Mouse (Mus musculus) forebrain, embryonic 15.5 days (tissue): Measurements from ENCODE around the gene Olfr961. TPM values are rescaled to one million over a fixed set of nuclear protein-coding genes. Genes with fewer than 3 reads are reported as not detected.

Experiments
- ATAC-seq: fragments of 200-750 bp; cut with Nextera tagmentation; replicated peaks from 2 replicates; pipeline ENCODE4 v1.8.0; 2017; ENCODE audit warnings: mild to moderate bottlenecking, moderate TSS enrichment, moderate library complexity
- H3K27ac ChIP-seq: fragments of 300-500 bp; sonication (generic); replicated peaks from 2 replicates; pipeline ENCODE4 v1.5.1; 2015; ENCODE audit warnings: mild to moderate bottlenecking, inconsistent platforms
- H3K27me3 ChIP-seq: fragments of 300-500 bp; sonication (generic); 2 replicates; pipeline ENCODE4 v1.6.1; 2015; ENCODE audit warnings: inconsistent platforms
- H3K36me3 ChIP-seq: fragments of 300-500 bp; sonication (generic); 2 replicates; pipeline ENCODE4 v1.6.1; 2015; ENCODE audit warnings: mild to moderate bottlenecking, inconsistent platforms
- H3K4me1 ChIP-seq: fragments of 300-500 bp; sonication (generic); 2 replicates; pipeline ENCODE4 v1.6.1; 2015; ENCODE audit warnings: inconsistent platforms
- H3K4me2 ChIP-seq: fragments of 300-500 bp; sonication (generic); replicated peaks from 2 replicates; pipeline ENCODE4 v1.6.1; 2015; ENCODE audit warnings: mild to moderate bottlenecking, inconsistent platforms
- H3K4me3 ChIP-seq: fragments of 300-500 bp; sonication (generic); 2 replicates; pipeline ENCODE4 v1.5.1; 2015; ENCODE audit warnings: mild to moderate bottlenecking, inconsistent platforms
- H3K9ac ChIP-seq: fragments of 300-500 bp; sonication (generic); replicated peaks from 2 replicates; pipeline ENCODE4 v1.6.1; 2015; ENCODE audit warnings: mild to moderate bottlenecking, inconsistent platforms
- H3K9me3 ChIP-seq: fragments of 300-500 bp; sonication (generic); 2 replicates; pipeline ENCODE4 v1.6.1; 2016; ENCODE audit warnings: inconsistent platforms
- WGBS: fragments of 180-500 bp; shearing (Covaris S2); methylation state at CpG from one replicate; pipeline ENCODE4 v1.1.7; 2015; ENCODE audit warnings: mixed read lengths; 5-methylcytosine and 5-hydroxymethylcytosine counted together
- polyA plus RNA-seq: library from polyadenylated mRNA; unstranded; fragments of >200 nt; fragmentation: Nextera tagmentation; extraction: Ambion mirVana; gene quantifications from 2 replicates; pipeline ENCODE4 v1.2.1, GENCODE M21; 2015

Gene Olfr961
- not detected in 2 replicates for polyA plus RNA-seq

DNA sequence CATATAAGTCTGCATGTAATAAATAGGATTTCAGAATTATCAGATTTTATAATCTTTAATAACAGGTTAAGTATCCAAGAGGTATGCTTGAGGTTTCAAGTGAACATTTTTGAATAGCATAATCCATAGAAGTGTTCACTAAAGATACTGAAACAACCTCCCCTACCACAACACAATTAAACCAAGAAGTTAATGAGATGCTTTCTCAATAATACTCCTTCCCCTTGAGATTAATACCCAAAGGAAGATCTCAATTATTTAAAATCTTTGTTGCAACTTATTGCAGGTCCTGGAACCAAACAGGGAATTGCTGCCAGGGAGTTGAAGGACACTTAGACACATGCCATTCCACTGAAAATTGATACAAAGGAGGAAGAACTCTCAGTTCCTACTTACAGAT, at the start of gene Olfr961:
Gene Olfr961, plus strand, starts transcription at position 301 of the 400 bp plus-strand sequence.
- H3K4me3 ChIP-seq: no peak within 1 kb of the TSS
- no peaks in the 10 kb centered on the region for H3K27me3 ChIP-seq
- H3K4me2 ChIP-seq: no peak within 1 kb of the TSS
- no peaks in the 10 kb centered on the region for H3K9me3 ChIP-seq
- no peaks in the 10 kb centered on the region for H3K4me1 ChIP-seq
- no peak for ATAC-seq
- no peaks in the 10 kb centered on the region for H3K36me3 ChIP-seq
- no peak within 1 kb of the TSS for H3K9ac ChIP-seq
- no peak within 1 kb of the TSS for H3K27ac ChIP-seq

- 0% methylated on average over 19 of the region's 19 CpGs for WGBS
- no peaks in the 10 kb centered on the region for H3K36me3 ChIP-seq
- H3K27me3 ChIP-seq: 0 out of 2 replicates have a peak, but pooled peaks cover 2% of the 10 kb centered on the region
- H3K9ac ChIP-seq: peak overlapping the region; percentile 29
- H3K4me1 ChIP-seq: peaks cover 24% of the 10 kb centered on the region
- H3K27ac ChIP-seq: peak overlapping the region; percentile 42
- ATAC-seq: peak; percentile 97
- no peaks in the 10 kb centered on the region for H3K9me3 ChIP-seq
- H3K4me3 ChIP-seq: peak overlapping the region; percentile 35
- H3K4me2 ChIP-seq: peak overlapping the region; percentile 65
These were observed 42.2 kb upstream of the Olfr961 start for GRCm38 (mm10) chr9:39602536-39603332.

DNA sequence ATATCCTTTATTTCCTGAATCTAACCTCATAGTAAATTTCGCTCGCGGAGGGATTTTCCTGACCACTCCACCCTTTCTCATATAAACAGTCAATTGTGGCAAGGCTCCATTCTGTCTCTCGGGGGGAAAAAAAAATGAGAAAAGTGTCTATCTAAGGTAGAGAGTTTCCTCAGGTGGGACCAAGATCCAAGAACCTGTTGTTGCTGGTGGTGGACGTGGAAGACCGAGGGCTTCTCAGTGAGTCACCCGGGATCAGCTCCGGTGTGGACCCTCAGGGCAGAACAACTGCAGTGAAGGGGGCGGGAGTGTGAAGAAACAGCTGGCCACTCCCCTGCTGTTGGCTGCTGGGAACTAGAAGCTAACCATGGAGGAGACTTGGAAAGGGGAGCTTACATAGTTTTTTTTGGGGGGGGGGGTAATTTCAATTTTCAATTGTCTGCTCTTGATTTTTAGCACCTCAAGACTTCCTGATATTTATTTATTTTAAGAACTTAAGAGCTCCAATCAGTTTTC, 41.5 kb upstream of the Olfr961 start:
- Histone ChIP-seq H3K9ac (peak overlapping the region; percentile 29), H3K36me3 (no peaks in the 10 kb centered on the region), H3K9me3 (no peaks in the 10 kb centered on the region), H3K27ac (peak overlapping the region; percentile 42), H3K4me2 (peak overlapping the region; percentile 65), H3K27me3 (0 out of 2 replicates have a peak, but pooled peaks cover 2% of the 10 kb centered on the region), H3K4me3 (peak overlapping the region; percentile 35), H3K4me1 (peaks cover 24% of the 10 kb centered on the region)
- under 1% methylated on average over 9 of the region's 9 CpGs for WGBS
- ATAC-seq: peak; percentile 41

GRCm38 (mm10) chr9:39603999-39604453, 40.9 kb upstream of the Olfr961 start, which contains the start of gene AW551984:
AW551984 (minus strand) TSS chr9:39604403.
- under 1% methylated on average over 8 of the region's 8 CpGs for WGBS
- H3K4me3 ChIP-seq: peak within 1 kb of the TSS; percentile 35
- peak; percentile 41; the same call in 1 of the 2 replicates for ATAC-seq
- no peaks in the 10 kb centered on the region for H3K9me3 ChIP-seq
- peak within 1 kb of the TSS; percentile 65 for H3K4me2 ChIP-seq
- H3K9ac ChIP-seq: peak within 1 kb of the TSS; percentile 36
- H3K36me3 ChIP-seq: no peaks in the 10 kb centered on the region
- peaks cover 24% of the 10 kb centered on the region for H3K4me1 ChIP-seq
- 0 out of 2 replicates have a peak, but pooled peaks cover 2% of the 10 kb centered on the region for H3K27me3 ChIP-seq
- peak within 1 kb of the TSS; percentile 42 for H3K27ac ChIP-seq

DNA sequence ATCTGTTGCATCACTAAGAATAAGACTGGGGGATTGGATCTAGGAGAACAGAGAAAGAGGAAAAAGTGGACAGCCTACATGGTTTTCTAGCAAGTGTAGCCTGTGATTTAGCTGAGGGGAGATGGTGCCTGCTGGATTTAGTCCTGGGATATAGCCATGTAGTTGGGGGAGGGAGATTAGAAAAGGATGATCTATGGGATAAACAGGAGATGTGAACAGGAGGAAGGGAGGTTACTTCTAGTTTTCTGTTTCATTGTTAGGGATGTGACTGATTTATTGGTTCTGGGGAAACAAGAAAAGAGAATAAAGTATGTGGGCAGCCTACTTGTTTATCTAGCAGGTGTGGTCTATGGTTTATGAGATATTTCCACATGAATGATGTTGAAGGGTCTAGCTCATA, 36.4 kb upstream of the Olfr961 start:
- Histone ChIP-seq H3K4me2 (no peak overlapping the region), H3K4me3 (no peak overlapping the region), H3K9me3 (no peaks in the 10 kb centered on the region), H3K9ac (no peak overlapping the region), H3K36me3 (no peaks in the 10 kb centered on the region), H3K27me3 (0 out of 2 replicates have a peak, but pooled peaks cover 2% of the 10 kb centered on the region), H3K27ac (no peak overlapping the region), H3K4me1 (peaks cover 11% of the 10 kb centered on the region)
- no peak for ATAC-seq

DNA sequence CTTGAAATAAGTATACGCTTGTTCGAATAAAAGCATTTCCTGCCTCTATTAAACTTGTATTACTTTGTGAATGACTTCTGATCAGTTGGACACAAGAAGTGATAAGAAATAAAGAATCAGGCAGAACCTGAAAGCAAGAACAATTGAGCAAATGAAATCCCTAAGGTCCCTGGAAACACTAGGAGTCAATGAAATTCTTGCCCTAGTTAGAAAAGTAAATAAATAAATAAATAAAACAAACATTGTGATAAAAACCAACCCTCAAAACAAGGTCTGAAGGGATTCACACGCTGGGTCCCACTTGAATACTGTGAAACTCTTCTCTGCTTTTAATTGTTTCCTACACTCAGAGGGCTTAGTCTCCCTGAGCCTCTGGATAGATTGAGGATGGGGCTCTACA, 34.5 kb upstream of the Olfr961 start, which contains the start of gene Olfr148:
Gene Olfr148, plus strand, starts transcription at position 301 of the 400 bp plus-strand sequence.
- Histone ChIP-seq H3K36me3 (no peaks in the 10 kb centered on the region), H3K27ac (no peak within 1 kb of the TSS), H3K4me2 (no peak within 1 kb of the TSS), H3K27me3 (no peaks in the 10 kb centered on the region), H3K9me3 (no peaks in the 10 kb centered on the region), H3K4me3 (no peak within 1 kb of the TSS), H3K4me1 (no peaks in the 10 kb centered on the region), H3K9ac (no peak within 1 kb of the TSS)
- no peak for ATAC-seq
- 74% methylated on average over 3 of the region's 3 CpGs for WGBS

DNA sequence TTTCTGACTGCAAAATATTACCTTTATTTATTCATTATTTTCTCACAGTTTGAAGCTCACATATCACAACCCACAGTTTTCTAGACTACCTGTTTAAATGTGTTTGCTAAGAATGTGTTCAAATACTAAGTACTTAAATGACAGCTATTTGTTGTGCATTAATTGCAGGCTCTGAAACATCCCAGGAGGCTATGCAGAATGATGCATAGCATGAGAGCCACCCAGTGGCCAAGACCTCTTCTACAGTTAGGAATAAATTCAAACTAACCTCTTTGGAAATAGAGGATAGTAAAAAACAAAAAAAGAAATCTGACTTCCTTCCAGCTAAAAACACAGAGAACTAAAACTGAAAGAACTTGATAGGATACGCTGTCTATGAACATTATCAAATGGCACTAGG, 32.9 kb upstream of the Olfr961 start:
- no peak overlapping the region for H3K4me2 ChIP-seq
- no peaks in the 10 kb centered on the region for H3K27me3 ChIP-seq
- no peaks in the 10 kb centered on the region for H3K9me3 ChIP-seq
- no peaks in the 10 kb centered on the region for H3K4me1 ChIP-seq
- no peak overlapping the region for H3K9ac ChIP-seq
- H3K4me3 ChIP-seq: no peak overlapping the region
- no peaks in the 10 kb centered on the region for H3K36me3 ChIP-seq
- ATAC-seq: peak; percentile 68
- 52% methylated on average over 1 of the region's 1 CpGs for WGBS
- no peak overlapping the region for H3K27ac ChIP-seq

DNA sequence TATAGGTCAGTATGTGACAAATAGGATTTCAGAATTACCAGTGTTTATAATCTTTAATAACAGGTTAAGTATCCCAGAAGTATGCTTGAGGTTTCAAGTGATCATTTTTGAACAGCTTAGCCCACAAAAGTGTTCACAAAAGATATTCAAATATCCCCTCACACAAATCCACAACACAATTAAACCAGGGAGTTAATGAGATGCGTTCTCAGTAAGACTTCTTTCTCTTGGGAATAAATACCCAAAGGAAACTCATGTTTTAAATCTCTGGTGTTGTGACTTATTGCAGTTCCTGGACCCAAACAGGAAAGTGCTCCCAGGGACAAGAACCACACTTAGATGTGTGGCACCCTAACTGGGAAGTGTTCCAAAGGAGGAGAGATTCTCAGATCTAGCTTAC, 23.8 kb upstream of the Olfr961 start, which contains the start of gene Olfr960:
Gene Olfr960, plus strand, starts transcription at position 301 of the 400 bp plus-strand sequence.
- no peaks in the 10 kb centered on the region for H3K4me1 ChIP-seq
- no peaks in the 10 kb centered on the region for H3K36me3 ChIP-seq
- 27% methylated on average over 1 of the region's 1 CpGs for WGBS
- no peak within 1 kb of the TSS for H3K27ac ChIP-seq
- ATAC-seq: no peak
- no peaks in the 10 kb centered on the region for H3K9me3 ChIP-seq
- H3K27me3 ChIP-seq: no peaks in the 10 kb centered on the region
- H3K4me2 ChIP-seq: no peak within 1 kb of the TSS
- H3K9ac ChIP-seq: no peak within 1 kb of the TSS
- no peak within 1 kb of the TSS for H3K4me3 ChIP-seq

- Histone ChIP-seq H3K36me3 (no peaks in the 10 kb centered on the region), H3K27ac (no peak overlapping the region), H3K4me2 (no peak overlapping the region), H3K4me3 (no peak overlapping the region), H3K4me1 (no peaks in the 10 kb centered on the region), H3K9me3 (no peaks in the 10 kb centered on the region), H3K9ac (no peak overlapping the region), H3K27me3 (no peaks in the 10 kb centered on the region)
- WGBS: 95% methylated on average over 3 of the region's 3 CpGs
- no peak for ATAC-seq
These were observed 21.1 kb upstream of the Olfr961 start for GRCm38 (mm10) chr9:39623783-39624182.

- Histone ChIP-seq H3K4me3 (no peak overlapping the region), H3K27ac (no peak overlapping the region), H3K9ac (no peak overlapping the region), H3K4me2 (no peak overlapping the region), H3K27me3 (no peaks in the 10 kb centered on the region), H3K9me3 (no peaks in the 10 kb centered on the region), H3K4me1 (no peaks in the 10 kb centered on the region), H3K36me3 (no peaks in the 10 kb centered on the region)
- WGBS: 93% methylated on average over 2 of the region's 2 CpGs
- no peak for ATAC-seq
These were observed 20.2 kb upstream of the Olfr961 start for GRCm38 (mm10) chr9:39624711-39625110.

DNA sequence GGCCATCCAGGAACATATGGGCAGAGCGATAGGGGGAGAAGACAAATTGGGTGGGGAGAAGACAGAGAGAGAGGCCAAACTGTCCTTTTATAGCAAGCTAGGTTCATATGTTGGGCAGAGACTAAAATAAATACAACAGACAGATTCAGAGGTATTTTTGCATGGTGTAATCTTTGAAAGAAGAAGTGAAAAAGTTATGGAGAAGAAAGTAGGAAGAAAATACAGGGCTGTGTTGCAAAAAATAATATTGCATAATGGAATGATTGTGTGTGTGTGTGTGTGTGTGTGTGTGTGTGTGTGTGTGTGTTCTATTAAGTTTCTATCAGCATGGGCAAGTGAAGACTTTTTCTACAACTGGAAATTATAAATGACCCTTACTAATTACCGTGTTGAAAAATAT, 15.8 kb upstream of the Olfr961 start:
- Histone ChIP-seq H3K9ac (no peak overlapping the region), H3K36me3 (no peaks in the 10 kb centered on the region), H3K4me2 (no peak overlapping the region), H3K27ac (no peak overlapping the region), H3K4me3 (no peak overlapping the region), H3K4me1 (no peaks in the 10 kb centered on the region), H3K27me3 (no peaks in the 10 kb centered on the region), H3K9me3 (no peaks in the 10 kb centered on the region)
- 89% methylated on average over 2 of the region's 2 CpGs for WGBS
- ATAC-seq: no peak

DNA sequence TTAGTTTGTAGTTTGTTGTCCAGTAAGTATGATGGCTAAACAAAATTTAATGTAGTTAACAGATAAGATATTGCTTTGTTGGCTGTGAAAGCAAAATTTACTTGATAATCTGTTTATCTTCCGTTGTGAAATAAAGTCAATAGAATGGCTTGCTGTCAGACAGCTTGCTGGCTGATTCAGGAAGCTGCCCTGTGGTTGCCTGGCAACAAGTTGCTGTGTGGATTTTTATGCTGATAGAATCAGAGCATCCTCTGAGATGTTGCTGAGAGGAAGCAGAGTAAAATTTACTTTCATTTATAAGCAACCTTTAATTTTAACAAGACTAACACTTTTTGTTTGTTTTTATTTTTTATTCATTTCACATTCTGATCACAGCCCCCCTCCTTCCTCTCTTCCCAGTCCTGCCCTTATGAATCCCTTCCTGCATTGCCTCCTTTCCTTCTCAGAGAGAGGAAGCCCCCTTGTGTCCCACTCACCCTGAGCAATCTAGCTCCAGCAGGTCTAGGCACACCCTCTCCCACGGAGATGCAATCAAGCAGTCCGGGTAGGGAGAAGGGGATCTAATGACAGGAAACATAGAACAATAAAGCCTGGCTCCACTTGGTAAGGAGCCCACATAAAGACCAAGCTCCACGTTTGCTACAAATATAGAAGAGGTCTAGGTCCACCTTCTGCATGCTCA, 10.8 kb upstream of the Olfr961 start:
- Histone ChIP-seq H3K9me3 (no peaks in the 10 kb centered on the region), H3K27ac (peak overlapping the region; percentile 54; the same call in 1 of the 2 replicates), H3K4me2 (no peak overlapping the region), H3K36me3 (no peaks in the 10 kb centered on the region), H3K27me3 (no peaks in the 10 kb centered on the region), H3K9ac (no peak overlapping the region), H3K4me1 (no peaks in the 10 kb centered on the region), H3K4me3 (no peak overlapping the region)
- 43% methylated on average over 4 of the region's 4 CpGs for WGBS
- ATAC-seq: peak; percentile 60; the same call in 1 of the 2 replicates
